Mouse (Mus musculus) intestine, embryonic 16.5 days (tissue): ENCODE results near the gene Ccdc88c. TPM values are rescaled to one million over a fixed set of nuclear protein-coding genes. Genes with fewer than 3 reads are reported as not detected.

Source experiments
- ATAC-seq: fragments of 200-750 bp; cut with Nextera tagmentation; 2 replicates; pipeline ENCODE4 v1.8.0; 2017; ENCODE audit warnings: moderate TSS enrichment, moderate library complexity
- H3K27ac ChIP-seq: fragments of 300-500 bp; sonication (generic); 2 replicates; pipeline ENCODE4 v1.5.1; 2014; ENCODE audit warnings: mild to moderate bottlenecking, low read length
- H3K27me3 ChIP-seq: fragments of 300-500 bp; sonication (generic); replicated peaks from 2 replicates; pipeline ENCODE4 v1.6.1; 2014; ENCODE audit warnings: low read length, control low read depth, mixed read lengths; ENCODE audit not compliant: control insufficient read depth, insufficient read depth
- H3K36me3 ChIP-seq: fragments of 300-500 bp; sonication (generic); 2 replicates; pipeline ENCODE4 v1.6.1; 2014; ENCODE audit warnings: low read length, control low read depth; ENCODE audit not compliant: control insufficient read depth, insufficient read depth
- H3K4me1 ChIP-seq: fragments of 300-500 bp; sonication (generic); 2 replicates; pipeline ENCODE4 v1.6.1; 2014; ENCODE audit warnings: low read length, control low read depth, mixed read lengths; ENCODE audit not compliant: control insufficient read depth, insufficient read depth
- H3K4me2 ChIP-seq: fragments of 300-500 bp; sonication (generic); 2 replicates; pipeline ENCODE4 v1.6.1; 2014; ENCODE audit warnings: low read depth, low read length, control low read depth
- H3K4me3 ChIP-seq: fragments of 300-500 bp; sonication (generic); 2 replicates; pipeline ENCODE4 v1.5.1; 2014; ENCODE audit warnings: mild to moderate bottlenecking, low read length
- H3K9ac ChIP-seq: fragments of 300-500 bp; sonication (generic); 2 replicates; pipeline ENCODE4 v1.6.1; 2014; ENCODE audit warnings: low read depth, low read length
- H3K9me3 ChIP-seq: fragments of 300-500 bp; sonication (generic); 2 replicates; pipeline ENCODE4 v1.6.1; 2016; ENCODE audit warnings: low read length, control low read depth; ENCODE audit not compliant: control insufficient read depth
- WGBS: fragments of 180-500 bp; shearing (Covaris S2); extraction: QIAGEN DNeasy Blood & Tissue Kit; methylation state at CpG from one replicate; pipeline ENCODE4 v1.1.7; 2014; 5-methylcytosine and 5-hydroxymethylcytosine counted together
- polyA plus RNA-seq: library from polyadenylated mRNA; unstranded; fragments of >200 nt; fragmentation: Nextera tagmentation; extraction: Ambion mirVana; gene quantifications from 2 replicates; pipeline ENCODE4 v1.2.1, GENCODE M21; 2015

Gene Ccdc88c
- polyA plus RNA-seq, 1 experiment from 2014 or later, result 13.1 TPM

DNA sequence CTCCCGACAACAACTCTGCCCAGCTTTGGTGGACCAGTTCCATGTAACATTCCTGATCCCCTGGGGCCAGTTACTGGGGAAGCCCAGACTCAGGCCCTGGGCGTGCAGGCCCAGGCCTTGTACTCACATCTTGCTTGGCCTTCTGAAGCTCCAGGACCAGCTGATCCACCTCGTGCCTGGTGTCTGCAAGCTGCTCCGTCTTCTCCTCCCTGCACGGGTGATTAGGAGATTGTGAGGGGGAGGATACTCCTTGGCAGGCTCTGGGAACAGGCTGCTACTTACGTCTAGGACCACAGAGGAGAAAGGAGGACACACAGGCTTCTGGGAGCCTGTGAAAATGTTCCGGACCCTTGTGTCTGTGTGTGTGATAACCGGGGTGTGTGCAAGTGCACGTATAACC, 62.6 kb downstream of the Ccdc88c start:
- Histone ChIP-seq H3K27ac (no peak overlapping the region), H3K27me3 (no peaks in the 10 kb centered on the region), H3K4me3 (no peak overlapping the region), H3K9ac (no peak overlapping the region), H3K9me3 (no peaks in the 10 kb centered on the region), H3K36me3 (no peaks in the 10 kb centered on the region), H3K4me2 (no peak overlapping the region), H3K4me1 (no peaks in the 10 kb centered on the region)
- WGBS, result 77% methylated on average over 9 of the region's 9 CpGs
- ATAC-seq, result no peak

DNA sequence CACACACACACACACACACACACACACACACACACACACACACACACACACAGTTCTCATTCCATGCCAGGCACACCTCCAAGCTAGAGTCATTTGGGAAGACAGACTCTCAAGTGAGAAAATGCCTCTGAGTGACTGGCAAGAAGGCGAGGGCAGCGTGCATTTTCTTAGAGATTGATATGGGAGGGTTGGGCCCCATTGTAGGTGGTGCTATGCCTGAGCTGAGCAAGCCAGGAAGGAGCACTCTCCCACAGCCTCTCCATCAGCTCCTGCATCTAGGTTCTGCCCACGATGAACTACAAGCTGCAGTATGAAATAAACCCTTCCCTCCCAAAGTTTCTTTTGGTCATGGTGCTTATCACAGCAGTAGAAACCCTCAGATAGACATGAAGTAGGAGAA, 63.6 kb downstream of the Ccdc88c start:
- 75% methylated on average over 3 of the region's 3 CpGs for WGBS
- ATAC-seq, result no peak
- Histone ChIP-seq H3K4me2 (no peak overlapping the region), H3K27me3 (no peaks in the 10 kb centered on the region), H3K27ac (no peak overlapping the region), H3K9me3 (no peaks in the 10 kb centered on the region), H3K4me1 (no peaks in the 10 kb centered on the region), H3K36me3 (no peaks in the 10 kb centered on the region), H3K9ac (no peak overlapping the region), H3K4me3 (no peak overlapping the region)

DNA sequence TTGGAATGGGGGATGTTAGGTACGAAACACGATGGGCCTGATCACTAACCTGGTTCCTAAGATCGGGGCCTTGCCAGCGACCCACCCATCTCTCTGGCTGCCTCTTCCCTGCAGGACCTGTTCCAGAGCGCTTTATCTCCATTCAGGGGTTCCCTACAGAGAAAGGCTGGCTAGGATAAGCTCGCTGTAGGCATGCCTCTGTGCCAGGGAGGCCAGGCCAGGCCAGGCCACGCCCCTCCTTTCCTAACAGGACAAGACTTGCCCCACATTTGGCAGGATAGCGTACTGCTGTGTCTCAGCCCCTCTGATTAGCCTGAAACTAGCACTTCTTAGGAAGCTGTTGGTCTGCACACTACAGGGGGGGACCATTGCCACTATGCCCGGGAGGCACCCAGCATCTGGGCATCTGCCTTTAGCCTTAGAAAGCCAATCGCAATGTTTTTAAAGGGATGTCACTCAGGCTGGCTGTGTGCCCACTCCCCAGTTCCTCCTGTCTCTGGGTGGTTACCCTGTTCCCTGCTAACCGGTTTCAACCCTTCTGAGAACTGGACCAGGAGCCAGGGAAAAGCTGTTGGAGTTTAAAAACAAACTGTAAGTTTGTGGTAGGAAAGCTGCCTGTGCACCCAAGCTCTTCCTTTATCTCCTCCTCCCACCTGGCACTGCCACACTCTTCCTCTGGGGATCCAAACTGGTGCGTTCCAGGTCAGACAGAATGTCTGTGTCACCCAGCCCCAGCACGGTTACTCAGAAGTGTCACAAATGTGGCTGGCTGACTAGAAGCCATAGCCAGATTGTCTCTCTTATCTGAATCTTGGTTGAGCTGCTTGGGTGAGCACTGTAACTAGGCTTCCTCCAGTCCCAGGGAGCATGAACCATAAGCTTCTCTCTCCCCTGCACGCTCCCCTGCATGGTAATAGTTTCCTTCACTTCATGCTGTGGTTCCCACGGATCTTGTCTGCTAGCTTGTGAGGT, 69.9 kb downstream of the Ccdc88c start:
- Histone ChIP-seq H3K4me1 (no peaks in the 10 kb centered on the region; the same call in none of the 2 replicates), H3K9me3 (no peaks in the 10 kb centered on the region), H3K4me3 (no peak overlapping the region), H3K9ac (no peak overlapping the region), H3K4me2 (no peak overlapping the region), H3K27me3 (no peaks in the 10 kb centered on the region), H3K36me3 (no peaks in the 10 kb centered on the region), H3K27ac (no peak overlapping the region)
- 75% methylated on average over 15 of the region's 15 CpGs for WGBS
- ATAC-seq, result peak; percentile 63

DNA sequence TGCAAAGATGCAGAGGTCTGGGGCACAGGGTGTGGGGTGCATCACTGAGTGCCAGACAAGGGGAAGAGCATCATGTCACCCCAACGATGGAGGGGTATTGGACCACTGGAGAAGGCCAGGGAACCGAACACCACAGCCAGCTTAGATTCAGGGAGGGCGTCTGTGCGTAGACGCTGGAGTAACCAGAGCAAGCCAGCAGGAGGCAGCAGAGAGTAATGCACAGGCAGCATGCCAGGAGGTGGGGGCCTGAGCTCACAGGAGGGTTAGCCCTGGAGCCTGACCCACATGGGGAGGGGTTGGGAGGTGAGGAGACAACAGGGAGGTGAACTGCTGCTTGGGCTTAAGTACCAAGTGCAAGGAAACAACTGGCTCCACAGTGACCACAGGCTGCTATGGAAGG, 70.8 kb downstream of the Ccdc88c start:
- no peaks in the 10 kb centered on the region for H3K9me3 ChIP-seq
- no peak overlapping the region for H3K27ac ChIP-seq
- H3K9ac ChIP-seq, result no peak overlapping the region
- H3K4me1 ChIP-seq, result no peaks in the 10 kb centered on the region; the same call in none of the 2 replicates
- no peaks in the 10 kb centered on the region for H3K27me3 ChIP-seq
- ATAC-seq, result peak; percentile 69
- 21% methylated on average over 5 of the region's 5 CpGs for WGBS
- H3K4me2 ChIP-seq, result no peak overlapping the region
- H3K4me3 ChIP-seq, result no peak overlapping the region
- H3K36me3 ChIP-seq, result peaks cover 3% of the 10 kb centered on the region; the same call in 1 of the 2 replicates

DNA sequence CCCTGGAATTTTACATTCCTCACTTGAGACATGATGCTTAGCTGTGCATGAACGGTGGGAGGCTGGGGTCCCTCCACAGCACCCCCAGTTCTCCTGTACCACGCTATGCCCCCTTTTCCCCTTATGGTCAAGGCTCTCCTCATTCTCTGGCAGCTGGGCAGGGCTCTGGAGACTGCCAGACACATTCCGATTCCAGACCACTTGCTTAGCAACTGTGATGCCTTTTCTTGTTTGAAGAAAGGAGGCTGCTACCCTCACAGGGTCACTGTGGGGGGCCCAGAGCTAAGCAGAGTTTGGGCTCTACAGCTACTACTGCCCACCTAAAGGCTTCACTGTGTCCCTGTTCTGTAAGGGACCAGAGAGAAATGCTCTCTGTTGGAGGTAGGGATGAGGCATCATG, 71.6 kb downstream of the Ccdc88c start:
- Histone ChIP-seq H3K9ac (0 out of 2 replicates have a peak overlapping the region, but pooled peaks have one; percentile 12), H3K4me1 (peaks cover 4% of the 10 kb centered on the region), H3K36me3 (peaks cover 5% of the 10 kb centered on the region; the same call in 1 of the 2 replicates), H3K9me3 (no peaks in the 10 kb centered on the region), H3K4me3 (no peak overlapping the region), H3K4me2 (no peak overlapping the region), H3K27me3 (no peaks in the 10 kb centered on the region), H3K27ac (peak overlapping the region; percentile 21; the same call in 1 of the 2 replicates)
- ATAC-seq, result no peak
- 62% methylated on average over 3 of the region's 3 CpGs for WGBS

DNA sequence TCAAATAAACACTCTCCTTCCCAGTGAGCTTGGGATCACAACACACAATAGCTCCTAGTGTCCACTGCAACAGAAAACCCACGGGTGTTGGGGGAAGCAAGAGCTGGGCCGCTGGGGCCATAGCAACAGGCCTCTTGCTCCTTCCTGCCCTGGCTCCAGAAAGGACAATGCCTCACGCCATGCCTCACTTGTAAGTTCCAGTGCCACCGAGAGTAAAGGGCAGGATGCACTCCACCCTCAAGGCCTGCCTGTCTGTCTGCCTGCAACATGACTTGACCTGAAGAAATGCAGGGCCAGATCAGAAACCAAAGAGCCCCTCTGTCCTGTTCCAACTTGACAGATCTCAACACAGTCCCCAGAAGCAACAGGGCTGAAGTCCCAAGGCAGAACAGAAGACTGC, 72.0 kb downstream of the Ccdc88c start:
- 54% methylated on average over 4 of the region's 4 CpGs for whole genome bisulfite sequencing
- no peaks in the 10 kb centered on the region for H3K9me3 ChIP-seq

DNA sequence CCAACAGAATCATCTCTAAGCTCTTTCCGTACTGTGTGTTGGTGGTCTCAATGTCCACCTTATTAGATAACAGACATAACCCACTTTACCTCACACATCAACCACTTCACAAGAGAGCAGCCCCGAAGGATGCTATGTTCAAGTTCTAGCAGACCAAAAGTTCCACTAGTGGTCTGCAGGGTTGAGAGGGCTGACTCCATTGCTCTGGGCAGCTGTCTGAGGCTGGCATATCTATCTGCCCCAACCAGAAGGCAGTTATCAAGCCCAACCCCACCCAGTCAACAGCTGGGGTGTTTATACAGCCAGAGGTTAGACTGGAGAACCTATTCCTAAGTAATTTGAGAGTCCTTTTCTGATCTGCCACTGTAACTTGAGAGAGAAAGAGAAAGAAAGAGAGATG, 72.8 kb downstream of the Ccdc88c start:
- 77% methylated on average over 2 of the region's 2 CpGs for WGBS
- Histone ChIP-seq H3K36me3 (peaks cover 5% of the 10 kb centered on the region; the same call in 1 of the 2 replicates), H3K4me1 (peaks cover 4% of the 10 kb centered on the region), H3K27ac (no peak overlapping the region), H3K9me3 (no peaks in the 10 kb centered on the region), H3K27me3 (no peaks in the 10 kb centered on the region), H3K4me2 (no peak overlapping the region), H3K9ac (no peak overlapping the region), H3K4me3 (no peak overlapping the region)
- ATAC-seq, result 0 out of 2 replicates have a peak, but pooled peaks have one; percentile 25

More for the DNA sequence above, 72.0 kb downstream of the Ccdc88c start:
- H3K27ac ChIP-seq, result peak overlapping the region; percentile 21; the same call in 1 of the 2 replicates
- H3K4me1 ChIP-seq, result peaks cover 4% of the 10 kb centered on the region
- peaks cover 5% of the 10 kb centered on the region; the same call in 1 of the 2 replicates for H3K36me3 ChIP-seq
- H3K9ac ChIP-seq, result 0 out of 2 replicates have a peak overlapping the region, but pooled peaks have one; percentile 12
- ATAC-seq, result no peak
- no peak overlapping the region for H3K4me3 ChIP-seq
- no peaks in the 10 kb centered on the region for H3K27me3 ChIP-seq
- H3K4me2 ChIP-seq, result no peak overlapping the region

DNA sequence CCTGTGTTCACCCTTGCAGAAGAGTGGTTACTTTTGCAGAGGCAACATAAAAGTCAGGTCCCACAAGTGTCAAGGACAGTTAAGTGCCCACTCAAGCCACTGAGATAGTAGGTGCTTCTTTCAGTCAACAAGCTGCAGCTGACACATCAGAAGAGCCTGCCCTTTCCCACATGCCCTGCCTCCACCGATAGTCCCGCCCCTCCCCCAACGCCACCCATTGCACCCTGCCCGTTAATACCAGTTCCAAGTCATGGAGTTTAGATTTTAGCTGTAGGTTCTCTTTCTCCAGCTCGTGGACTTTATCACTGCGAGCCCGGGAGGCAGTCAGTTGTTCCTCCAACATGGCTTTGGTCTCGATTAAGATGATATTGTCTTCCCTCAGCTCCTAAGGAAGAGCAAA, 74.9 kb downstream of the Ccdc88c start:
- no peak overlapping the region for H3K9ac ChIP-seq
- H3K4me1 ChIP-seq, result peaks cover 4% of the 10 kb centered on the region
- no peak overlapping the region for H3K4me2 ChIP-seq
- no peaks in the 10 kb centered on the region for H3K27me3 ChIP-seq
- WGBS, result 71% methylated on average over 8 of the region's 8 CpGs
- H3K9me3 ChIP-seq, result no peaks in the 10 kb centered on the region
- H3K27ac ChIP-seq, result no peak overlapping the region
- no peak overlapping the region for H3K4me3 ChIP-seq
- H3K36me3 ChIP-seq, result peaks cover 5% of the 10 kb centered on the region; the same call in 1 of the 2 replicates
- no peak for ATAC-seq

DNA sequence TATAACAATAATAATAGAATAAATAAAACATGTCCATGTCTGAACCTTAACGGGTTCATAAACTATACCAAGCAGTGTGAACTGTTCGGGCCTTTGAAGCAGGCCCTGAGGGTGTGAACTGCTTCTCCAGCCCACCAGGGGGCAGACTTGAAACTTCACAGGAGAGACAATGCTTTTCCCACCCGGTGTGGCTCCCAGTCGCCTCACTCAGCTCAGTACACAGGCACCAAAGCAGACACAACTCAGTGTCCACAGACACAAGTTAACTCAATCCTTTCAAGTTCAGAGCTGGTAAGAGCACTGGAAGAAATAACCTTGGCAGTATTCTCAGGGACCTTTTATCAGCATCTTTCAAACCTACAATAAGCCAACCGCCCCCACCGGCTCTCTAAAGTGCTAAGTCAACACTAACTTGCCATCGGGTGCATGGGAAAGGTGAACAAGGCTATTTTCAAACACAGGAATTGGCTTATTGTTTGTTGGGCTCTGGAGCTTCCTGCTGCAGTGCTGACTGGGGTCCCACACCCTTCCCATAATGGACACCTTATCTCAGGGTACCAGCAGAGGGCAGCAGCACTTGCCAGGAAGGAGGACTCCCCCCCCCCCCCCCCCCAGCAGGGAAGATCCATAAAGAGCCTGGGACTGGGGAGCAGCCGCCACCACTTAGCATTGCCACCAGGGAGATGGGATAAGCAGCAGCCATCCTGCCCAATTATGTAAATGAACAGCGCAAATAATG, 76.5 kb downstream of the Ccdc88c start:
- peak overlapping the region; percentile 21; the same call in 1 of the 2 replicates for H3K9ac ChIP-seq
- no peak overlapping the region for H3K4me3 ChIP-seq
- peaks cover 4% of the 10 kb centered on the region for H3K4me1 ChIP-seq
- H3K9me3 ChIP-seq, result no peaks in the 10 kb centered on the region
- peaks cover 5% of the 10 kb centered on the region for H3K36me3 ChIP-seq
- H3K4me2 ChIP-seq, result no peak overlapping the region
- no peaks in the 10 kb centered on the region for H3K27me3 ChIP-seq
- 32% methylated on average over 9 of the region's 9 CpGs for WGBS
- peak overlapping the region; percentile 28; the same call in 1 of the 2 replicates for H3K27ac ChIP-seq
- peak; percentile 86 for ATAC-seq
